Mouse (Mus musculus) liver, postnatal 0 days (tissue): ENCODE data around the gene Acss1.

Source experiments
- CTCF ChIP-seq: sonication (generic); IDR thresholded peaks from 2 replicates; pipeline ENCODE4 v1.5.1; 2016; ENCODE audit warnings: antibody characterized with exemption, low read depth
- EP300 ChIP-seq: IDR thresholded peaks from 2 replicates; pipeline ENCODE4 v1.6.1; 2016; ENCODE audit warnings: antibody characterized with exemption, low read depth, mild to moderate bottlenecking

DNA sequence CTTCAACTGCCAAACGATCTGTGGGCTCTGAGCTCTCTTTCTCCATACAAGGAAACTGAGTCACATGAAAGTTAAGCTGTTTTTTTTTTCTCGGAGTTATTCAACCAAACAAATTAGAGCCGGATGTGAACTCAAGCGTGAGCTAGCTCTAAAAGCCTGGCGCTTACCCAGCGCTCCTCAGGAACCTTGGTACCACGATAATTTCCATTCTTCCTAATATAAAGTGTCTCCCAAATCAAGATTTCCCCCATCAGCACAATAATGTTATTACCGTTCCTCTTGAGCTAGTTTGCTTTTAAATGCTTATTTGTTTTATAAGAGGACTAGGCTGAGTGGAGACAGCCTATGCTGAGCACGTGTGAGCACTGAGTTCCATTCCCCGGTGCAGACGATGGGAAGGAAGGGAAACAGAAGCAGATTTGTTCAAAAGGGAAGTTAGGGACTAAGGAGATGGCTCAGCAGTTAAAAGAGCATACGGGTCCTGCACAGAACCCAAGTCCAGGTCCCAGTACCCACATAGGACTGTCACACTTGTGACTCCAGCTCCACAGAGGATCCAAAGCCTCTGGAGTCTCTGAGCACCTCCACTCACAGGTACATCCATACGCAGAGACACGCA is 20.5 kb downstream of the Acss1 start:
- TF ChIP-seq EP300: no peak
- no peak for TF ChIP-seq CTCF
